Mouse (Mus musculus) thymus, adult 2 months (tissue): ENCODE measurements around the gene Rad54l2. TPM values are rescaled to one million over a fixed set of nuclear protein-coding genes. Genes with fewer than 3 reads are reported as not detected.

Experiments
- DNase-seq: peaks from one replicate; pipeline ENCODE4 v3.0.0; 2021
- H3K27ac ChIP-seq: fragments of 200-500 bp; 2 replicates; pipeline ENCODE4 v1.5.1; 2012; ENCODE audit warnings: low read length, control low read depth; ENCODE audit not compliant: control insufficient read depth, insufficient read depth
- H3K27me3 ChIP-seq: fragments of 200-500 bp; 2 replicates; pipeline ENCODE4 v1.6.1; 2012; ENCODE audit warnings: mild to moderate bottlenecking, low read length, moderate library complexity, mixed read lengths; ENCODE audit not compliant: control insufficient read depth, insufficient read depth
- H3K36me3 ChIP-seq: fragments of 200-500 bp; 2 replicates; pipeline ENCODE4 v1.6.1; 2012; ENCODE audit warnings: mild to moderate bottlenecking, low read length, moderate library complexity; ENCODE audit not compliant: control insufficient read depth, insufficient read depth
- H3K4me1 ChIP-seq: fragments of 200-500 bp; replicated peaks from 2 replicates; pipeline ENCODE4 v1.6.1; 2012; ENCODE audit warnings: low read length; ENCODE audit not compliant: control insufficient read depth, insufficient read depth
- H3K4me3 ChIP-seq: fragments of 200-500 bp; 2 replicates; pipeline ENCODE4 v1.5.1; 2012; ENCODE audit warnings: mild to moderate bottlenecking, low read length, control low read depth, moderate library complexity; ENCODE audit not compliant: control insufficient read depth, insufficient read depth
- CTCF ChIP-seq: fragments of 200-500 bp; IDR thresholded peaks from 2 replicates; pipeline ENCODE4 v1.5.1; 2012; ENCODE audit warnings: mild to moderate bottlenecking, control low read depth, low read length, moderate library complexity, borderline replicate concordance; ENCODE audit not compliant: control insufficient read depth, poor library complexity, insufficient read depth; ENCODE audit errors: extremely low read depth
- POLR2A ChIP-seq: fragments of 200-500 bp; IDR thresholded peaks from 2 replicates; pipeline ENCODE4 v1.6.1; 2012; ENCODE audit warnings: mild to moderate bottlenecking, low read length, control low read depth, moderate library complexity; ENCODE audit not compliant: control insufficient read depth, poor library complexity, insufficient read depth; ENCODE audit errors: extremely low read depth
- WGBS: fragments of 180-500 bp; shearing (Covaris S2); methylation state at CpG from one replicate; pipeline ENCODE4 v1.1.7; 2018; 5-methylcytosine and 5-hydroxymethylcytosine counted together
- polyA plus RNA-seq: library from polyadenylated mRNA; depleted of rRNA; stranded (reverse); fragments of >200 nt; gene quantifications from 2 replicates; pipeline ENCODE4 v1.2.3, GENCODE M21; 2012; rRNA removed

Rad54l2 gene
- polyA plus RNA-seq: 53.0 and 78.2 TPM in 2 replicates

GRCm38 (mm10) chr9:106788812-106789321 lies at the start of gene Rad54l2:
Rad54l2 (minus strand) TSS chr9:106789194.
- TF ChIP-seq CTCF (peak; percentile 45; the same call in 1 of the 2 replicates), POLR2A (peak; percentile 58)
- Histone ChIP-seq H3K4me3 (peak within 1 kb of the TSS; percentile 92), H3K27ac (no peak within 1 kb of the TSS), H3K27me3 (no peaks in the 10 kb centered on the region), H3K36me3 (no peaks in the 10 kb centered on the region), H3K4me1 (peaks cover 9% of the 10 kb centered on the region)
- WGBS: under 1% methylated on average over 49 of the region's 49 CpGs
- peak; percentile 81 for DNase-seq

- Histone ChIP-seq H3K4me1 (peaks cover 3% of the 10 kb centered on the region; the same call in 1 of the 2 replicates), H3K4me3 (peak overlapping the region; percentile 55), H3K27ac (peak overlapping the region; percentile 59; the same call in 1 of the 2 replicates), H3K36me3 (no peaks in the 10 kb centered on the region), H3K27me3 (no peaks in the 10 kb centered on the region)
- 0 out of 2 replicates have a peak, but pooled peaks have one; percentile 37 for TF ChIP-seq CTCF
- TF ChIP-seq POLR2A: no peak
- peak; percentile 90 for DNase-seq
- under 1% methylated on average over 32 of the region's 32 CpGs for WGBS
Observed at GRCm38 (mm10) chr9:106822381-106823104, 33.5 kb upstream of the Rad54l2 start.

- DNase-seq: peak; percentile 94
- WGBS: under 1% methylated on average over 70 of the region's 71 CpGs
- peak; percentile 52; the same call in 1 of the 2 replicates for TF ChIP-seq POLR2A
- peak; percentile 54; the same call in 1 of the 2 replicates for TF ChIP-seq CTCF
Observed at GRCm38 (mm10) chr9:106821618-106822380, 32.8 kb upstream of the Rad54l2 start, which contains the start of gene Dcaf1. Dcaf1 (plus strand) TSS chr9:106821874.

GRCm38 (mm10) chr9:106821050-106821617 lies 32.1 kb upstream of the Rad54l2 start:
- H3K27me3 ChIP-seq: no peaks in the 10 kb centered on the region
- TF ChIP-seq CTCF: no peak
- no peak for TF ChIP-seq POLR2A
- no peaks in the 10 kb centered on the region for H3K36me3 ChIP-seq
- peak; percentile 15 for DNase-seq
- 13% methylated on average over 15 of the region's 15 CpGs for WGBS
- H3K4me3 ChIP-seq: no peak overlapping the region
- no peak overlapping the region for H3K27ac ChIP-seq
- peaks cover 3% of the 10 kb centered on the region; the same call in 1 of the 2 replicates for H3K4me1 ChIP-seq

More at GRCm38 (mm10) chr9:106821618-106822380, 32.8 kb upstream of the Rad54l2 start, which contains the start of gene Dcaf1:
- H3K4me3 ChIP-seq: peak within 1 kb of the TSS; percentile 55
- H3K27me3 ChIP-seq: no peaks in the 10 kb centered on the region
- peaks cover 3% of the 10 kb centered on the region; the same call in 1 of the 2 replicates for H3K4me1 ChIP-seq
- H3K27ac ChIP-seq: peak within 1 kb of the TSS; percentile 59; the same call in 1 of the 2 replicates
- H3K36me3 ChIP-seq: no peaks in the 10 kb centered on the region

GRCm38 (mm10) chr9:106819201-106819600 lies 30.2 kb upstream of the Rad54l2 start:
- 91% methylated on average over 1 of the region's 1 CpGs for WGBS
- no peaks in the 10 kb centered on the region for H3K36me3 ChIP-seq
- no peak overlapping the region for H3K27ac ChIP-seq
- peak; percentile 35 for DNase-seq
- H3K27me3 ChIP-seq: no peaks in the 10 kb centered on the region
- no peak for TF ChIP-seq POLR2A
- no peak for TF ChIP-seq CTCF
- peaks cover 3% of the 10 kb centered on the region; the same call in 1 of the 2 replicates for H3K4me1 ChIP-seq
- no peak overlapping the region for H3K4me3 ChIP-seq
